Mouse (Mus musculus) forebrain, postnatal 0 days (tissue): ENCODE measurements around the gene Gmfb. TPM values are rescaled to one million over a fixed set of nuclear protein-coding genes. Genes with fewer than 3 reads are reported as not detected.
A peak's percentile ranks its signal among the peaks of the same experiment; 100 is the strongest.

ENCODE experiments used
- ATAC-seq: fragments of 200-750 bp; cut with Nextera tagmentation; 2 replicates; pipeline ENCODE4 v1.8.0; 2017; ENCODE audit warnings: mild to moderate bottlenecking, moderate library complexity
- DNase-seq: peaks from one replicate; pipeline ENCODE4 v3.0.0-alpha.2; 2015
- H3K27ac ChIP-seq: fragments of 300-500 bp; sonication (generic); 2 replicates; pipeline ENCODE4 v1.5.1; 2014; ENCODE audit warnings: low read depth, mild to moderate bottlenecking, antibody characterized with exemption, low read length, moderate library complexity, mixed read lengths
- H3K27me3 ChIP-seq: fragments of 300-500 bp; sonication (generic); 2 replicates; pipeline ENCODE4 v1.6.1; 2014; ENCODE audit warnings: mild to moderate bottlenecking, low read length, mixed read lengths; ENCODE audit not compliant: insufficient read depth
- H3K36me3 ChIP-seq: fragments of 300-500 bp; sonication (generic); 2 replicates; pipeline ENCODE4 v1.6.1; 2014; ENCODE audit warnings: mild to moderate bottlenecking, moderate library complexity; ENCODE audit not compliant: insufficient read depth
- H3K4me1 ChIP-seq: fragments of 300-500 bp; sonication (generic); 2 replicates; pipeline ENCODE4 v1.6.1; 2014; ENCODE audit warnings: antibody characterized with exemption; ENCODE audit not compliant: insufficient read depth
- H3K4me2 ChIP-seq: fragments of 300-500 bp; sonication (generic); 2 replicates; pipeline ENCODE4 v1.6.1; 2014; ENCODE audit warnings: low read depth, mild to moderate bottlenecking, moderate library complexity
- H3K4me3 ChIP-seq: fragments of 300-500 bp; sonication (generic); 2 replicates; pipeline ENCODE4 v1.5.1; 2014; ENCODE audit warnings: low read depth, low read length, mixed read lengths
- H3K9ac ChIP-seq: fragments of 300-500 bp; sonication (generic); 2 replicates; pipeline ENCODE4 v1.6.1; 2014; ENCODE audit warnings: mild to moderate bottlenecking
- H3K9me3 ChIP-seq: fragments of 300-500 bp; sonication (generic); 2 replicates; pipeline ENCODE4 v1.6.1; 2016; ENCODE audit warnings: low read length
- CTCF ChIP-seq: sonication (generic); IDR thresholded peaks from 2 replicates; pipeline ENCODE4 v1.5.1; 2016; ENCODE audit warnings: antibody characterized with exemption, control low read depth, low read depth
- WGBS: fragments of 180-500 bp; shearing (Covaris S2); extraction: QIAGEN DNeasy Blood & Tissue Kit; methylation state at CpG from one replicate; pipeline ENCODE4 v1.1.7; 2014; 5-methylcytosine and 5-hydroxymethylcytosine counted together
- polyA plus RNA-seq: library from polyadenylated mRNA; unstranded; fragments of >200 nt; fragmentation: Nextera tagmentation; extraction: Ambion mirVana; gene quantifications from 2 replicates; pipeline ENCODE4 v1.2.1, GENCODE M21; 2015
- total RNA-seq: library from RNA; depleted of rRNA; stranded (reverse); fragments of >200 nt; gene quantifications from 2 replicates; pipeline ENCODE4 v1.2.3, GENCODE M21; 2014

Gmfb gene
- total and polyA plus RNA-seq, 2 experiments from 2014 or later = 113 to 240 TPM

- Histone ChIP-seq H3K9me3 (no peaks in the 10 kb centered on the region), H3K4me2 (no peak overlapping the region), H3K27me3 (no peaks in the 10 kb centered on the region), H3K4me3 (no peak overlapping the region), H3K9ac (no peak overlapping the region), H3K27ac (no peak overlapping the region), H3K4me1 (no peaks in the 10 kb centered on the region), H3K36me3 (no peaks in the 10 kb centered on the region)
- WGBS = 71% methylated on average over 4 of the region's 4 CpGs
- no peak for TF ChIP-seq CTCF
- ATAC-seq = no peak
- DNase-seq = no peak
Measured at GRCm38 (mm10) chr14:46839326-46839725, 17.3 kb upstream of the Gmfb start.

GRCm38 (mm10) chr14:46832354-46833272, 10.6 kb upstream of the Gmfb start:
- H3K36me3 ChIP-seq = no peaks in the 10 kb centered on the region
- no peak for TF ChIP-seq CTCF
- no peaks in the 10 kb centered on the region for H3K27me3 ChIP-seq
- peak overlapping the region; percentile 74 for H3K4me3 ChIP-seq
- WGBS = 6% methylated on average over 40 of the region's 40 CpGs
- peak overlapping the region; percentile 54 for H3K9ac ChIP-seq
- DNase-seq (peak; percentile 31), ATAC-seq (peak; percentile 13)
- H3K4me2 ChIP-seq = peak overlapping the region; percentile 94
- H3K27ac ChIP-seq = no peak overlapping the region
- H3K4me1 ChIP-seq = no peaks in the 10 kb centered on the region
- H3K9me3 ChIP-seq = no peaks in the 10 kb centered on the region

- peak; percentile 38; the same call in 1 of the 2 replicates for TF ChIP-seq CTCF
- DNase-seq = peak; percentile 72
- H3K9me3 ChIP-seq = no peaks in the 10 kb centered on the region
- H3K27me3 ChIP-seq = no peaks in the 10 kb centered on the region
- peak within 1 kb of the TSS; percentile 74 for H3K4me3 ChIP-seq
- no peaks in the 10 kb centered on the region for H3K36me3 ChIP-seq
- ATAC-seq = peak; percentile 94
- H3K4me2 ChIP-seq = peak within 1 kb of the TSS; percentile 94
- H3K27ac ChIP-seq = no peak within 1 kb of the TSS
- under 1% methylated on average over 32 of the region's 32 CpGs for WGBS
- no peaks in the 10 kb centered on the region for H3K4me1 ChIP-seq
- H3K9ac ChIP-seq = peak within 1 kb of the TSS; percentile 54
Measured at GRCm38 (mm10) chr14:46831837-46832333, 9.8 kb upstream of the Gmfb start, which contains the start of gene Cgrrf1. TSS of gene Cgrrf1 (plus strand) at chr14:46832125.

GRCm38 (mm10) chr14:46831295-46831694, 9.3 kb upstream of the Gmfb start:
- peak overlapping the region; percentile 74 for H3K4me3 ChIP-seq
- DNase-seq = peak; percentile 7
- 5% methylated on average over 4 of the region's 4 CpGs for WGBS
- no peaks in the 10 kb centered on the region for H3K36me3 ChIP-seq
- no peak for ATAC-seq
- H3K27ac ChIP-seq = no peak overlapping the region
- H3K27me3 ChIP-seq = no peaks in the 10 kb centered on the region
- no peaks in the 10 kb centered on the region for H3K9me3 ChIP-seq
- H3K4me1 ChIP-seq = no peaks in the 10 kb centered on the region
- peak overlapping the region; percentile 54; the same call in 1 of the 2 replicates for H3K9ac ChIP-seq
- H3K4me2 ChIP-seq = peak overlapping the region; percentile 94
- no peak for TF ChIP-seq CTCF

GRCm38 (mm10) chr14:46827430-46827829, 5.4 kb upstream of the Gmfb start:
- no peaks in the 10 kb centered on the region for H3K36me3 ChIP-seq
- no peak overlapping the region for H3K4me2 ChIP-seq
- DNase-seq (no peak), ATAC-seq (no peak)
- TF ChIP-seq CTCF = no peak
- H3K27me3 ChIP-seq = peaks cover 4% of the 10 kb centered on the region
- H3K4me3 ChIP-seq = no peak overlapping the region
- H3K9me3 ChIP-seq = no peaks in the 10 kb centered on the region
- H3K4me1 ChIP-seq = no peaks in the 10 kb centered on the region
- 79% methylated on average over 1 of the region's 1 CpGs for WGBS
- no peak overlapping the region for H3K27ac ChIP-seq
- no peak overlapping the region for H3K9ac ChIP-seq

GRCm38 (mm10) chr14:46823996-46824395, 2.0 kb upstream of the Gmfb start:
- TF ChIP-seq CTCF = no peak
- Histone ChIP-seq H3K36me3 (no peaks in the 10 kb centered on the region), H3K27ac (no peak overlapping the region), H3K4me2 (no peak overlapping the region), H3K27me3 (peaks cover 4% of the 10 kb centered on the region), H3K4me3 (no peak overlapping the region), H3K9ac (no peak overlapping the region), H3K9me3 (no peaks in the 10 kb centered on the region), H3K4me1 (peaks cover 7% of the 10 kb centered on the region)
- WGBS = 75% methylated on average over 2 of the region's 2 CpGs
- no peak for DNase-seq
- ATAC-seq = no peak
